Mouse (Mus musculus) forebrain, embryonic 13.5 days (tissue): ENCODE measurements around the gene Adcy5. TPM values are rescaled to one million over a fixed set of nuclear protein-coding genes. Genes with fewer than 3 reads are reported as not detected.
A peak's percentile ranks its signal among the peaks of the same experiment; 100 is the strongest.

Source experiments
- ATAC-seq: fragments of 200-750 bp; cut with Nextera tagmentation; 2 replicates; pipeline ENCODE4 v1.8.0; 2017
- H3K27ac ChIP-seq: fragments of 300-500 bp; sonication (generic); 2 replicates; pipeline ENCODE4 v1.5.1; 2015; ENCODE audit warnings: inconsistent platforms, mild to moderate bottlenecking, moderate library complexity
- H3K27me3 ChIP-seq: fragments of 300-500 bp; sonication (generic); 2 replicates; pipeline ENCODE4 v1.6.1; 2015; ENCODE audit warnings: mild to moderate bottlenecking, inconsistent platforms
- H3K36me3 ChIP-seq: fragments of 300-500 bp; sonication (generic); 2 replicates; pipeline ENCODE4 v1.6.1; 2015; ENCODE audit warnings: mild to moderate bottlenecking, inconsistent platforms; ENCODE audit not compliant: poor library complexity, severe bottlenecking
- H3K4me1 ChIP-seq: fragments of 300-500 bp; sonication (generic); 2 replicates; pipeline ENCODE4 v1.6.1; 2015; ENCODE audit warnings: inconsistent platforms
- H3K4me2 ChIP-seq: fragments of 300-500 bp; sonication (generic); 2 replicates; pipeline ENCODE4 v1.6.1; 2015; ENCODE audit warnings: inconsistent platforms, mild to moderate bottlenecking, moderate library complexity
- H3K4me3 ChIP-seq: fragments of 300-500 bp; sonication (generic); 2 replicates; pipeline ENCODE4 v1.5.1; 2015; ENCODE audit warnings: mild to moderate bottlenecking, inconsistent platforms
- H3K9ac ChIP-seq: fragments of 300-500 bp; sonication (generic); 2 replicates; pipeline ENCODE4 v1.6.1; 2015; ENCODE audit warnings: mild to moderate bottlenecking, inconsistent platforms
- H3K9me3 ChIP-seq: fragments of 300-500 bp; sonication (generic); replicated peaks from 2 replicates; pipeline ENCODE4 v1.6.1; 2016; ENCODE audit warnings: inconsistent platforms
- WGBS: fragments of 180-500 bp; shearing (Covaris S2); methylation state at CpG from one replicate; pipeline ENCODE4 v1.1.7; 2015; 5-methylcytosine and 5-hydroxymethylcytosine counted together
- polyA plus RNA-seq: library from polyadenylated mRNA; unstranded; fragments of >200 nt; fragmentation: Nextera tagmentation; extraction: Ambion mirVana; gene quantifications from 2 replicates; pipeline ENCODE4 v1.2.1, GENCODE M21; 2015

Adcy5 gene
- polyA plus RNA-seq, 1 experiment from 2014 or later: 2.6 TPM

DNA sequence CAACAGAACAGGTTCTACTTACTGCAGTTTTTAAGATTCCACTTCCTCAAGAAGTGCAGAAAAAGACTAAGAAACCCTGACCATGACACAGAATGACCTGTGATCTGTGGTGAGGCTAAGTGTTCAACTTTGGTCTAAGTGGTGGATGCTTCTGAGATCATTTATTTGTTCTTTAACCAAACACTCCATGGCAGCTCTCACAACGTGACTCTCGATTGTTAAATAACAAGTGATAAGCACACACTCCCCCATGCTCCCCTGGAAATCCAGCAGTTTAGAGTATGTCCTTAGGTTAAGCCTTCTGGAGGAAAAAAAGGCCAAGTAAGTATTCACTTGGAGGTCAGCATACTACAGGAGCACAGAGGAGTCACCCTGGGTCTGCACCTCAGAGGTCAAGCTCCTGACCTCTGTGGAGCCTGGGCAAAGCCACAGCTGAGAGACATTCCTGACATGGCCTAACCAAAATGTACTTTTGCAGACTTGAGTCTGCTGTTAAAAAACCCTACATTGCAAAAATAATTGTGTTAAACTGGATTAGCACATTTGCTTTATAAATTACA lies 156.0 kb downstream of the Adcy5 start:
- Histone ChIP-seq H3K4me1 (peaks cover 12% of the 10 kb centered on the region), H3K9ac (no peak overlapping the region), H3K27me3 (no peaks in the 10 kb centered on the region), H3K4me3 (no peak overlapping the region), H3K27ac (no peak overlapping the region), H3K9me3 (no peaks in the 10 kb centered on the region), H3K36me3 (peaks cover 7% of the 10 kb centered on the region; the same call in 1 of the 2 replicates), H3K4me2 (no peak overlapping the region)
- ATAC-seq: no peak
- 55% methylated on average over 2 of the region's 2 CpGs for WGBS

DNA sequence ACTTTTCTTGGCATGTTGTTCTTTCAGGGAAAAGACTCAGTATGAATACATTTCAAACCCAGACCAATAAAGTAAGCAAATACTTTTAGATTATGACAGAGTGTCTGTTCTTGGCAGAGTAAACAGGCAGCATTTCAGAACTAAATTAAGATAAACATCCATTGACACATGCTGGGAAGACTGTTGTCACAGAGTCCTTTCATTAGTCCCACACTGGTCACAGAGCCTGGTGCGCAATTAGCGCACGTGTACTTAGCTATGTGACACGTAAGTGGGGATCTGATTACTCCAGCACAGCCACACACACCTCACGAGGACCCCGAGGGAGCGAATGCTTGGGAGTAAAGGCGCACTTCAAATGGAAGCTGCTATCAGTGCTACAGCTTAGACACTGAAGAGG lies 156.9 kb downstream of the Adcy5 start:
- Histone ChIP-seq H3K4me3 (no peak overlapping the region), H3K27ac (no peak overlapping the region), H3K9ac (no peak overlapping the region; the same call in 1 of the 2 replicates), H3K4me1 (peaks cover 12% of the 10 kb centered on the region), H3K9me3 (no peaks in the 10 kb centered on the region), H3K27me3 (no peaks in the 10 kb centered on the region), H3K4me2 (no peak overlapping the region), H3K36me3 (peaks cover 10% of the 10 kb centered on the region; the same call in 1 of the 2 replicates)
- WGBS: 47% methylated on average over 8 of the region's 8 CpGs
- peak; percentile 65 for ATAC-seq

DNA sequence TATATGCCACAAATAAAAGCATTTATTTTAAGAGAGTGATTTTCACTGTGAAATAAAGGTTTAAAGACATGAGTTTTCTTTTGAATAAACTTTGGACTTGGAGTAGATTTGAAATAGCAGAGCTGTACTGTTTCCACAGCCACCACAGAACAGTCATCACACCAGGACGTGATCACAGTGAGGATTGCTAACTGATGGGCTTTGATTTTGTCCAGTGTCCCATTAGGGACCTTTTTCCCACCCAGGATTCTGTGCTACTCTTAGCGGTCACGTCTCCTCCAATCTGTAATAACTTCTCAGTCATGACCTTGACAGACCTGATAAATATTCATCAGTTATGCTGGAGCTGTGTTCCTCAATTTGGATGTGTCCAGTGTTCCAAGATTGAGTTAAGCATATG lies 160.8 kb downstream of the Adcy5 start:
- Histone ChIP-seq H3K36me3 (peaks cover 10% of the 10 kb centered on the region), H3K9me3 (no peaks in the 10 kb centered on the region), H3K4me1 (peaks cover 16% of the 10 kb centered on the region), H3K4me3 (no peak overlapping the region), H3K27ac (no peak overlapping the region), H3K27me3 (no peaks in the 10 kb centered on the region), H3K9ac (no peak overlapping the region), H3K4me2 (no peak overlapping the region)
- no peak for ATAC-seq
- 65% methylated on average over 3 of the region's 3 CpGs for WGBS

DNA sequence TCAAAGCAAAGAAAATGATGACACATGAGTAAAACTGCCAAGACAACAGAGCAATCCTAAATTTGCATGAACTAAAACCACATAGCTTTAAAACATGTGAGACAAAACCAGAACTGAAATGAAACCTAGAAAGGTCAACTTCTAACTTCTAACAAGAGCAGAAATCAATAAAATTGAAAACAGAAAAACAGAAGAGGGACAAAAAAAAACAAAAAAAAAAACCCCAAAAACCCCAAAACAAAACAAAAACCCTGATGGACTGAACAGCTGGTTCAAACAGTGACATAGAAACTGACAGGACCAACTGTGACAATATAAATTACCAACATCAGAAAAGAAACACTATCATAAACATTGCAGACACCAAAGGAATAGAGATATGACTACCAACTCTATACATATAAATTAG lies 162.2 kb downstream of the Adcy5 start:
- no peak overlapping the region for H3K4me3 ChIP-seq
- no peak overlapping the region for H3K4me2 ChIP-seq
- no peak overlapping the region for H3K9ac ChIP-seq
- H3K27ac ChIP-seq: no peak overlapping the region
- H3K36me3 ChIP-seq: peaks cover 10% of the 10 kb centered on the region
- no peak for ATAC-seq
- H3K9me3 ChIP-seq: no peaks in the 10 kb centered on the region
- no peaks in the 10 kb centered on the region for H3K27me3 ChIP-seq
- H3K4me1 ChIP-seq: peaks cover 9% of the 10 kb centered on the region; the same call in 1 of the 2 replicates

DNA sequence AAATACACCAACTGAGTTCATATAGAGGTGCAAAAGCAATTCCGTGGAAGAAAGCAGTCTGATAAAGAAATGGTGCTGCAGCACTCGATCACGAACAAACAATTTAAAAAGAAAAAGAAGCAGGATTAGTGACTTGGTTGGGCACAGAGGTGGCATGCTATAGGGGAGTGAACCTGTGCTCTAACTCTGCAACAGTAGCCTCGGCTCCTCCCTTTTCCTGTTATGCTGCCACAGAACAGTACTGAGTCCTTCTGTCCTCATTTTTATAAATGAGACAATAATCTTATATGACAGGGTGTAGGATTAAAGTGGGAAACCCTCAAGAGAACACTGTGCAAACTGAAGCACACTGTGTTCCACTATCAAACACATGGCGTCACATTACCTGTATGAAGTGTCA lies 162.8 kb downstream of the Adcy5 start:
- no peak for ATAC-seq
- WGBS: 86% methylated on average over 5 of the region's 5 CpGs
- peaks cover 4% of the 10 kb centered on the region; the same call in 1 of the 2 replicates for H3K4me1 ChIP-seq
- H3K9ac ChIP-seq: no peak overlapping the region
- H3K27ac ChIP-seq: no peak overlapping the region
- no peak overlapping the region for H3K4me2 ChIP-seq
- H3K9me3 ChIP-seq: no peaks in the 10 kb centered on the region
- H3K27me3 ChIP-seq: no peaks in the 10 kb centered on the region
- H3K4me3 ChIP-seq: no peak overlapping the region
- peaks cover 10% of the 10 kb centered on the region for H3K36me3 ChIP-seq

DNA sequence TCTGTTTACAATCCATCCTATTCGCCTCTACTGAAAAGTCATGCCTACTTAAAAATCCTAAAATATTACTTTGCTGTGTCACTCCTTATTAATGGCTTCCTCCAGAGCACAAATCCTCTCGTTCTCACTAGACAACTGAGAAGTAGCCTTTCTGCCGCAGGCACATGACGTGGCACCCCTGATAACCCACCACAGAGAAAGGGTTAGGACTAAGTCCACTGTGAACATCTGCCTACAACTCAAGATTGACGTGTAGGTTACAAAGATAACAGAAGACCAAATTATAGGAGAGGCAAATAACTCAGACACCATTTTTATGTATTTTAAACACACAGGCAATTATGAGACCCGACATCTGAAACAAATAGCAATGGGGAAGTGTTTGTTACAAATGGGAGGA lies 163.7 kb downstream of the Adcy5 start:
- ATAC-seq: no peak
- H3K4me2 ChIP-seq: no peak overlapping the region
- H3K4me1 ChIP-seq: peaks cover 4% of the 10 kb centered on the region; the same call in 1 of the 2 replicates
- H3K27me3 ChIP-seq: no peaks in the 10 kb centered on the region
- H3K9me3 ChIP-seq: no peaks in the 10 kb centered on the region
- no peak overlapping the region for H3K27ac ChIP-seq
- H3K4me3 ChIP-seq: no peak overlapping the region
- peaks cover 9% of the 10 kb centered on the region for H3K36me3 ChIP-seq
- WGBS: 88% methylated on average over 6 of the region's 6 CpGs
- H3K9ac ChIP-seq: no peak overlapping the region

DNA sequence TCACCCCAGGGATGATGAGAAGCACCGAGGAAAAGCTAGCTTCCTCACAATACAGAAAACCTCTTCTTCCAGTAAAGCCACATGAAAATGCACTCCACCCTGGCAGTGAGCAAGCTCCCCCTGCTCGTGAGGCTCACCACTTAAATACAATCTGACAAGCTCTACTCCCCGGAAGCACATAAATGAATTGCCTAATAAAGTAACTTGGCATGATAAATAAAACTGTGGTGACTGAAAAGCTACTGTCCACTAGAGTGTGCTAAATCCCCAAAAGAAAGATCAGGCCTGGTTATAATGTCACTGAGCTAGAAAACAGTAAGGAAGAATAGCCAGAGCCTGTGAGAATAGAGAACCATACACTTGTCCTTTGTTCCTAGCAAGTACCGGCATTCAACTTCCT lies 164.7 kb downstream of the Adcy5 start:
- Histone ChIP-seq H3K4me1 (peaks cover 4% of the 10 kb centered on the region; the same call in 1 of the 2 replicates), H3K4me2 (no peak overlapping the region), H3K9ac (no peak overlapping the region), H3K36me3 (peaks cover 7% of the 10 kb centered on the region; the same call in 1 of the 2 replicates), H3K27ac (no peak overlapping the region), H3K9me3 (no peaks in the 10 kb centered on the region), H3K4me3 (no peak overlapping the region), H3K27me3 (no peaks in the 10 kb centered on the region)
- peak; percentile 70; the same call in 1 of the 2 replicates for ATAC-seq
- 25% methylated on average over 4 of the region's 4 CpGs for WGBS

DNA sequence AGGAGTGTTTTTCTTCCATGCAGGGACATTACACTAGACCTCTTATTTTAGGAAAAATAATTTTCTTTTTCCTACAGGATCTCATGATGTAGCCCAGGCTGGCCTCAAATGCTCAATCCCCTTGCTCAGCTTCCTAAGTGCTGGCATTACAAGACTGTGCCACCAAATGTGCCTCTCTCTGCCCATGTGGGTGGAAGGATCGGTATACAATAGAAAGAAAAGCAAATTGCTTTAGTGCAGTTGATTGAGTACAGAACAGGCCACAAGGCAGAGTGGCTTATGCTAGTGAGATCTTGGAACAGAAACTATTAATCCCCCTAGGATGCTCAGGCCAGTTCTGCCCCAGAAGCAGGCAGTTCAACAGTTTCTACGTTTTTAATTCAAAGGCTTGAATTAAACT lies 165.1 kb downstream of the Adcy5 start:
- Histone ChIP-seq H3K4me1 (peaks cover 4% of the 10 kb centered on the region; the same call in 1 of the 2 replicates), H3K4me3 (no peak overlapping the region), H3K4me2 (no peak overlapping the region), H3K36me3 (peaks cover 7% of the 10 kb centered on the region; the same call in 1 of the 2 replicates), H3K9ac (no peak overlapping the region), H3K27ac (no peak overlapping the region), H3K9me3 (no peaks in the 10 kb centered on the region), H3K27me3 (no peaks in the 10 kb centered on the region)
- WGBS: 63% methylated on average over 2 of the region's 2 CpGs
- ATAC-seq: peak; percentile 33; the same call in 1 of the 2 replicates

DNA sequence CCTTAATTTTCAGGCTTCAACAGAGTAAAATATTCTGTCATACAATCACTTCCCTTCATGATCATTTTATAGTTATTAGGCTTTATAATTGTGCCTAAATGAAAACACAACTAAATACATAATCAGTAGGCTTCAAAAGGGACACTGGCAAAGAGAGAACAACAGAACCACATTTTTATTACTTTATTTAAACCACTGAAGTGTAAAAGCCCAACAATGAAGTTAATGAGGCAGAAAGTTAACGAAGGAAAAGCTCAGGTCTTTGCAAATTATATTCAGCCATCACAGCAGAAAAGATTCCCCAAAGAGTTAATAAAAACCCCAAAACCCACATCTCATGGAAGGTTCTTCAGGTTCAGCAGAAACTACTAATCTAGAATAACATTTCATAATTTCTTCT lies 175.8 kb downstream of the Adcy5 start:
- Histone ChIP-seq H3K4me2 (no peak overlapping the region), H3K27me3 (no peaks in the 10 kb centered on the region), H3K9ac (no peak overlapping the region), H3K36me3 (peaks cover 17% of the 10 kb centered on the region), H3K4me3 (no peak overlapping the region), H3K9me3 (no peaks in the 10 kb centered on the region), H3K27ac (no peak overlapping the region), H3K4me1 (peaks cover 16% of the 10 kb centered on the region)
- WGBS: 9% methylated on average over 1 of the region's 1 CpGs
- no peak for ATAC-seq

Other genes with a start within 250 kb of the Adcy5 start
- gene Hacd2, start 132.4 kb upstream of the Adcy5 start, polyA plus RNA-seq: 40.8 and 42.2 TPM in 2 replicates
- 48.0 and 50.3 TPM in 2 replicates for gene Sec22a, start 209.0 kb downstream of the Adcy5 start, polyA plus RNA-seq